Mouse (Mus musculus) lung, embryonic 16.5 days (tissue): ENCODE measurements around the gene Cnpy3. TPM values are rescaled to one million over a fixed set of nuclear protein-coding genes. Genes with fewer than 3 reads are reported as not detected.
A peak's percentile ranks its signal among the peaks of the same experiment; 100 is the strongest.
"Not testable (repeated sequence)": the region's sequence is repeated elsewhere in the genome, so short reads cannot be mapped to it uniquely, and the experiment has no call there.

Experiments used
- ATAC-seq: fragments of 200-750 bp; cut with Nextera tagmentation; 2 replicates; pipeline ENCODE4 v1.8.0; 2017; ENCODE audit warnings: low read depth, mild to moderate bottlenecking, moderate library complexity
- H3K27ac ChIP-seq: fragments of 300-500 bp; sonication (generic); 2 replicates; pipeline ENCODE4 v1.5.1; 2014; ENCODE audit warnings: mild to moderate bottlenecking, control low read depth, low read length
- H3K27me3 ChIP-seq: fragments of 300-500 bp; sonication (generic); 2 replicates; pipeline ENCODE4 v1.6.1; 2014; ENCODE audit warnings: low read depth, low read length, mixed read lengths; ENCODE audit not compliant: control insufficient read depth, insufficient read depth
- H3K36me3 ChIP-seq: fragments of 300-500 bp; sonication (generic); 2 replicates; pipeline ENCODE4 v1.6.1; 2014; ENCODE audit warnings: low read length; ENCODE audit not compliant: control insufficient read depth, insufficient read depth
- H3K4me1 ChIP-seq: fragments of 300-500 bp; sonication (generic); replicated peaks from 2 replicates; pipeline ENCODE4 v1.6.1; 2014; ENCODE audit warnings: low read length, mixed read lengths; ENCODE audit not compliant: control insufficient read depth, insufficient read depth
- H3K4me2 ChIP-seq: fragments of 300-500 bp; sonication (generic); 2 replicates; pipeline ENCODE4 v1.6.1; 2014; ENCODE audit warnings: low read depth, low read length, control low read depth
- H3K4me3 ChIP-seq: fragments of 300-500 bp; sonication (generic); 2 replicates; pipeline ENCODE4 v1.5.1; 2014; ENCODE audit warnings: mild to moderate bottlenecking, low read length, control low read depth
- H3K9ac ChIP-seq: fragments of 300-500 bp; sonication (generic); 2 replicates; pipeline ENCODE4 v1.6.1; 2014; ENCODE audit warnings: low read length, control low read depth
- H3K9me3 ChIP-seq: fragments of 300-500 bp; sonication (generic); 2 replicates; pipeline ENCODE4 v1.6.1; 2016; ENCODE audit warnings: low read length; ENCODE audit not compliant: control insufficient read depth
- WGBS: fragments of 180-500 bp; shearing (Covaris S2); extraction: QIAGEN DNeasy Blood & Tissue Kit; methylation state at CpG from one replicate; pipeline ENCODE4 v1.1.7; 2014; 5-methylcytosine and 5-hydroxymethylcytosine counted together
- polyA plus RNA-seq: library from polyadenylated mRNA; unstranded; fragments of >200 nt; fragmentation: Nextera tagmentation; extraction: Ambion mirVana; gene quantifications from 2 replicates; pipeline ENCODE4 v1.2.1, GENCODE M21; 2015

Gene Cnpy3
- polyA plus RNA-seq, 1 experiment from 2014 or later = 79.0 TPM

- ATAC-seq = no peak
- H3K27ac ChIP-seq = peak overlapping the region; percentile 90; the same call in 1 of the 2 replicates
- H3K4me2 ChIP-seq = peak overlapping the region; percentile 71
- no peaks in the 10 kb centered on the region for H3K9me3 ChIP-seq
- peaks cover 21% of the 10 kb centered on the region for H3K4me1 ChIP-seq
- peak overlapping the region; percentile 97 for H3K4me3 ChIP-seq
- peak overlapping the region; percentile 89 for H3K9ac ChIP-seq
- H3K27me3 ChIP-seq = no peaks in the 10 kb centered on the region
- H3K36me3 ChIP-seq = peaks cover 17% of the 10 kb centered on the region
- 46% methylated on average over 17 of the region's 17 CpGs for WGBS
Observed at GRCm38 (mm10) chr17:46771616-46772015, 19.6 kb upstream of the Cnpy3 start.

- H3K36me3 ChIP-seq = peaks cover 12% of the 10 kb centered on the region
Observed at GRCm38 (mm10) chr17:46771025-46771424, 19.0 kb upstream of the Cnpy3 start.

GRCm38 (mm10) chr17:46770546-46770945 lies 18.5 kb upstream of the Cnpy3 start:
- Histone ChIP-seq H3K36me3 (peaks cover 8% of the 10 kb centered on the region), H3K27ac (no peak overlapping the region), H3K4me1 (peaks cover 17% of the 10 kb centered on the region), H3K27me3 (no peaks in the 10 kb centered on the region), H3K4me2 (no peak overlapping the region), H3K9me3 (no peaks in the 10 kb centered on the region), H3K4me3 (no peak overlapping the region), H3K9ac (no peak overlapping the region)
- ATAC-seq = no peak
- 87% methylated on average over 11 of the region's 11 CpGs for WGBS

More at GRCm38 (mm10) chr17:46771025-46771424, 19.0 kb upstream of the Cnpy3 start:
- ATAC-seq = no peak
- no peaks in the 10 kb centered on the region for H3K9me3 ChIP-seq
- H3K9ac ChIP-seq = no peak overlapping the region
- H3K27me3 ChIP-seq = no peaks in the 10 kb centered on the region
- 85% methylated on average over 4 of the region's 4 CpGs for WGBS
- H3K27ac ChIP-seq = no peak overlapping the region
- H3K4me1 ChIP-seq = peaks cover 18% of the 10 kb centered on the region
- no peak overlapping the region for H3K4me3 ChIP-seq
- H3K4me2 ChIP-seq = no peak overlapping the region

DNA sequence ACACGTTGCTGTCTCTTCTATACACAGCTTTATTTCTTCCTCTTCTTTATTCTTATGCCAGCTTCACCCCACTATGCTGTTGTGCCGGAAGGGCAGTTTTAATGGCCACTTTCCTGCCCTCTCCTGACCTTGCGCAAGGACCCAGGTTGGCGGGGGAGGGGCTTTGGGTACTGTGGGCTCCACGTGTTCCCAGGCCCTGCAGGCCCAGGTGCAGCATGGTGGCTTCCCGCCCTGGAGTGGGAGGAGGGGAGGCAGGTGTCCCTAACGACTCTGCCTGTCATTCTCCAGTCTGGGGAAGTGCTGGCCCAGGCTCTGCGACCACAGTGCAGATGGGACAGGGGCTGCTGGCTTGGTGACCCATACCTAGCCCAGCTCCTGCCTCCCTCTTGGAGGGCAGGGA lies 15.9 kb upstream of the Cnpy3 start:
- Histone ChIP-seq H3K4me3 (no peak overlapping the region), H3K36me3 (no peaks in the 10 kb centered on the region), H3K27me3 (no peaks in the 10 kb centered on the region), H3K4me1 (peaks cover 7% of the 10 kb centered on the region), H3K9me3 (no peaks in the 10 kb centered on the region), H3K4me2 (no peak overlapping the region), H3K9ac (no peak overlapping the region), H3K27ac (no peak overlapping the region)
- ATAC-seq = no peak
- WGBS = 52% methylated on average over 8 of the region's 8 CpGs

GRCm38 (mm10) chr17:46764916-46765315 lies 12.9 kb upstream of the Cnpy3 start:
- ATAC-seq, H3K9me3 ChIP-seq, H3K4me2 ChIP-seq, H3K27me3 ChIP-seq, H3K36me3 ChIP-seq, H3K9ac ChIP-seq, H3K4me1 ChIP-seq, H3K4me3 ChIP-seq, H3K27ac ChIP-seq: not testable (repeated sequence)
- WGBS = 61% methylated on average over 8 of the region's 9 CpGs

DNA sequence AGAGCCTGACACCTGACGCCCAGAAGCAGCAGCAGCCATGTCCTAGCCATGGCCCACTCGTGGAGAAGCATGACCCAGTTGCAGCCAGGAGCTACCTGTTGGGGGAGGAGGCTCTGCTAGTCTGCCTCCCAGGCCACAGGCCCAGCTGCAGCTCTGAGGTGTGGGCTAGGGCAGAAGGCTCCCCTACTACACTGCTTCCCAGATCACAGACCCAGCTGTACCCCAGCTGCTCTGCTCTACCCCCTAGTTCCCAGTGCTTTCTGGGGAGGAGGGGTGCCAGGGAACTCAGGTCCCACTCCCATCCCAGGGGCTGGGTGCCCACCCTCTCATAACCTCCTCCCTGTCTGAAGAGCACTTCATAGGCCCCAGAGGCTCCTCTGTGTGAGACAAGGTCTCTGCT lies 11.5 kb upstream of the Cnpy3 start, which contains the start of gene Ptcra:
TSS of gene Ptcra (minus strand) at position 169 of the 400 bp plus-strand sequence.
- Histone ChIP-seq H3K9me3 (no peaks in the 10 kb centered on the region), H3K27me3 (no peaks in the 10 kb centered on the region), H3K36me3 (no peaks in the 10 kb centered on the region), H3K4me1 (no peaks in the 10 kb centered on the region), H3K4me2 (no peak within 1 kb of the TSS), H3K9ac (no peak within 1 kb of the TSS), H3K4me3 (no peak within 1 kb of the TSS), H3K27ac (no peak within 1 kb of the TSS)
- peak; percentile 26 for ATAC-seq
- 55% methylated on average over 2 of the region's 2 CpGs for WGBS

GRCm38 (mm10) chr17:46758753-46759152 lies 6.7 kb upstream of the Cnpy3 start:
- 78% methylated on average over 12 of the region's 12 CpGs for WGBS
- no peaks in the 10 kb centered on the region for H3K27me3 ChIP-seq
- H3K9me3 ChIP-seq = no peaks in the 10 kb centered on the region
- H3K9ac ChIP-seq = no peak overlapping the region
- no peak overlapping the region for H3K4me3 ChIP-seq
- no peak overlapping the region for H3K4me2 ChIP-seq
- no peak for ATAC-seq
- no peaks in the 10 kb centered on the region for H3K4me1 ChIP-seq
- no peak overlapping the region for H3K27ac ChIP-seq
- no peaks in the 10 kb centered on the region for H3K36me3 ChIP-seq

DNA sequence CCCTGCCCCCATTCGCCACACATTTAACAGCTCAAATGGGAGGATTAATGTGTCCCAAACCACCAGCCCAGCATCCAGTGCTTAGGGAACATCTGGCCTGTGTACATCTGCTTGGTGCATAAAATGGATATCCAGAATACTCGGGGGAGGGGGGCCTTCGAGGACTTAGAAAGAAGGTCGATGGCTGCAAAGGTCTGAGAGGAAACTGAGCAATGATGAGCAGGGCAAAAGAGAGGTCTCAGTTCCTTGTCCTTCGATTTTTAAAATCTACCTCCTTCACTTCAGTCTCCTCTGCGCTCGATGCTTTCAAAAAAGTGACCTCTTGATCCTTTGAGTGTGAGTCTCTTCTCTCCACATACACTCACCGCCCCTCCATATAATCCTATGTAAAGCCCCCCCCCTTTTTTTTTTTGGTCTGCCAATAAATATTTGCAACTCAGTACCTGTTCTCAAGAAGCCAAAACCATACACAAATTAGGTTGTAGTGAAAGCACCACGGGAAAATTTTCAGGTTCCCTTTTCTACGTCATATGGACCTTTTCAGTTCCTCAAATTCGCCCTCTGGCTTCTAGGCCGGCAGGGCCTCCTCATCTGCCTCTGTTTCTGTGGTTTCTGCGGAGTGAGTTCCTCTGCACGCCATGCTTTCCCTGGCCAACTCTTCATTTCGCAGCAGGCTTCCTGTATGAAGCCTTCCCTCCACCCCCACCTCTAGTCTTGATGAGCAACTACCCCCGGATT lies 789 bp downstream of the Cnpy3 start:
- Histone ChIP-seq H3K4me1 (peaks cover 12% of the 10 kb centered on the region), H3K9me3 (no peaks in the 10 kb centered on the region), H3K27ac (peak overlapping the region; percentile 93), H3K36me3 (peaks cover 4% of the 10 kb centered on the region; the same call in 1 of the 2 replicates), H3K4me3 (peak overlapping the region; percentile 87), H3K27me3 (no peaks in the 10 kb centered on the region), H3K9ac (peak overlapping the region; percentile 82), H3K4me2 (peak overlapping the region; percentile 85)
- peak; percentile 50 for ATAC-seq
- 12% methylated on average over 16 of the region's 16 CpGs for WGBS

DNA sequence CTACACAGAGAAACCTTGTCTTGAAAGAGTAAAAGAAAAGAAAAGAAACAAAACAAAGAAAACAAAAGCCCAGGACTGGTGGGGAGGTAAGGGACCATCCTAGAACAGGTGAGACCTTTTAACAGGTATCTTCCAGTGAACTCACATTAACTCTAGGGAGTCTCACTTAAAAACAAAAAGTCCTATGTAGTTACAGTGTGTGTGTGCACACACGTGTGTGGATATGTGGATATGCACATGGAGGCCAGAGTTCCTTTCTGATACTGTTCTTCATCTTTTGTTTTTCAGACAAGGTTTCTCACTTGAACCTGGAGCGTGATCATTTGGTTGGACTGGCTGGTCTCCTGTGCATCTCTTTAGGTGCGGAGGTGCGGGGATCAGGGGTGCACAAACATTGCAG lies 1.4 kb downstream of the Cnpy3 start:
- ATAC-seq = no peak
- peak overlapping the region; percentile 87 for H3K4me3 ChIP-seq
- no peaks in the 10 kb centered on the region for H3K27me3 ChIP-seq
- peaks cover 5% of the 10 kb centered on the region; the same call in 1 of the 2 replicates for H3K36me3 ChIP-seq
- 87% methylated on average over 4 of the region's 4 CpGs for WGBS
- H3K4me2 ChIP-seq = peak overlapping the region; percentile 85
- H3K9ac ChIP-seq = peak overlapping the region; percentile 82
- H3K9me3 ChIP-seq = no peaks in the 10 kb centered on the region
- no peak overlapping the region for H3K27ac ChIP-seq
- peaks cover 12% of the 10 kb centered on the region for H3K4me1 ChIP-seq
